Mouse (Mus musculus) neutrophil, adult 5-6 weeks (primary cell): ENCODE measurements around the gene Kifc3. TPM values are rescaled to one million over a fixed set of nuclear protein-coding genes. Genes with fewer than 3 reads are reported as not detected.

ENCODE experiments used
- ATAC-seq: fragments of 151-379, 151-347 bp; 2 replicates; pipeline ENCODE4 v1.8.0; 2017; ENCODE audit warnings: mild to moderate bottlenecking, moderate TSS enrichment; ENCODE audit not compliant: insufficient number of reproducible peaks, poor library complexity, low FRiP score, severe bottlenecking; ENCODE audit errors: extremely low read depth
- total RNA-seq: library from RNA; stranded (forward); fragments of 200-1000 nt; gene quantifications from 2 replicates; pipeline ENCODE4 v1.2.3, GENCODE M21; 2017

Gene Kifc3
- total RNA-seq, 1 experiment from 2014 or later, result 1.2 TPM

GRCm38 (mm10) chr8:95141469-95142074 is 61.0 kb downstream of the Kifc3 start:
- ATAC-seq, result no peak

- no peak for ATAC-seq
Observed at GRCm38 (mm10) chr8:95141026-95141425, 61.6 kb downstream of the Kifc3 start.

- no peak for ATAC-seq
Observed at GRCm38 (mm10) chr8:95140555-95140954, 62.1 kb downstream of the Kifc3 start.

GRCm38 (mm10) chr8:95139051-95139365 is 63.6 kb downstream of the Kifc3 start:
- no peak for ATAC-seq

- ATAC-seq, result no peak
Observed at GRCm38 (mm10) chr8:95138341-95139050, 64.1 kb downstream of the Kifc3 start.

- no peak for ATAC-seq
Observed at GRCm38 (mm10) chr8:95137641-95138098, 64.9 kb downstream of the Kifc3 start.

GRCm38 (mm10) chr8:95137201-95137600 is 65.4 kb downstream of the Kifc3 start:
- no peak for ATAC-seq

- ATAC-seq, result no peak
Observed at GRCm38 (mm10) chr8:95136218-95136617, 66.4 kb downstream of the Kifc3 start.

- no peak for ATAC-seq
Observed at GRCm38 (mm10) chr8:95135242-95135641, 67.4 kb downstream of the Kifc3 start.

- ATAC-seq, result no peak
Observed at GRCm38 (mm10) chr8:95134186-95134585, 68.4 kb downstream of the Kifc3 start.

GRCm38 (mm10) chr8:95131983-95132382 is 70.6 kb downstream of the Kifc3 start:
- no peak for ATAC-seq

GRCm38 (mm10) chr8:95130966-95131537 is 71.6 kb downstream of the Kifc3 start:
- no peak for ATAC-seq

GRCm38 (mm10) chr8:95128750-95129260 is 73.8 kb downstream of the Kifc3 start:
- no peak for ATAC-seq

- no peak for ATAC-seq
Observed at GRCm38 (mm10) chr8:95127658-95128057, 75.0 kb downstream of the Kifc3 start.

GRCm38 (mm10) chr8:95126497-95126896 is 76.1 kb downstream of the Kifc3 start:
- ATAC-seq, result no peak

- no peak for ATAC-seq
Observed at GRCm38 (mm10) chr8:95123455-95123854, 79.2 kb downstream of the Kifc3 start.

- ATAC-seq, result no peak
Observed at GRCm38 (mm10) chr8:95113750-95114149, 88.9 kb downstream of the Kifc3 start.

- ATAC-seq, result no peak
Observed at GRCm38 (mm10) chr8:95113108-95113507, 89.5 kb downstream of the Kifc3 start.

- no peak for ATAC-seq
Observed at GRCm38 (mm10) chr8:95112594-95112993, 90.0 kb downstream of the Kifc3 start.

GRCm38 (mm10) chr8:95107306-95107705 is 95.3 kb downstream of the Kifc3 start:
- ATAC-seq, result no peak
